Mouse (Mus musculus) ovary, adult 18-20 months (tissue): ENCODE results near the gene Aig1.
"Not testable (repeated sequence)": the region's sequence is repeated elsewhere in the genome, so short reads cannot be mapped to it uniquely, and the experiment has no call there.

Source experiments
- DNase-seq: peaks from one replicate; pipeline ENCODE4 v3.0.0; 2022; ENCODE audit warnings: low spot score, mixed read lengths

Aig1 gene

GRCm38 (mm10) chr10:13868371-13869321 is at the start of gene Aig1:
Gene Aig1 (minus strand): TSS chr10:13868980.
- peak; percentile 60 for DNase-seq

DNA sequence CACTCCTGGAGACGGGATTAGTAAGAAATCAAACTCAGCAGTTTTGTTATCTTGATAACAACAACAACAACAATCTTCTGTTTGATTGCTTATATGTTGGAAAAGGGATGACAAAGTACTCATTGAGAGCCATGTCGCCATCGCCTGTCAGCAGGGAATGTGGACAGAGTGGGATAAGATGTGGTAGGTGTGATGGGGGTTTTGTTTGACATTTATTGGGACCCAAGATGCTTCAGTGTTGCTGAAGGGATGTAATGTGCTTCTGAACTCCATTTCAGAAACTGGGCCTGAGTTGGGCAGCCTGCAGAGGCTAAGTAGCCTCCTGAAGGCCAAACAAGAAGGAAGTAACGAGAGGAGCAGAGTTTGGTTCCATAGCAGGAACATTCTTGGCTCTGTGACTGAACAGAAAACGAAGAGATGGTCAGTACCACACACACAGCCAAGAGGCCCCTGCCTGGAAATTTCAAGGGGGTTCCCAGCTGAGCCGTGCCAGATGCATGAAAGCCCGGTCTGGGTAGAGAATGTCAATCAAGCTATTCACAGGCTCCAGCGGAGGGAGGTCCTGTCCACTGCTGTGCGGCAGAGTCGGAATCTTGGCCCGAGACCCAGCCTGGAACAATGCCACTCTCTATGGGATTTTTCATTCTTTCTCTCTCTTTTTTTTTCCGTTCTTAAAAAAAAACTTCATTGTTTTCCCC is 48.0 kb upstream of the Aig1 start:
- DNase-seq, result no peak

DNA sequence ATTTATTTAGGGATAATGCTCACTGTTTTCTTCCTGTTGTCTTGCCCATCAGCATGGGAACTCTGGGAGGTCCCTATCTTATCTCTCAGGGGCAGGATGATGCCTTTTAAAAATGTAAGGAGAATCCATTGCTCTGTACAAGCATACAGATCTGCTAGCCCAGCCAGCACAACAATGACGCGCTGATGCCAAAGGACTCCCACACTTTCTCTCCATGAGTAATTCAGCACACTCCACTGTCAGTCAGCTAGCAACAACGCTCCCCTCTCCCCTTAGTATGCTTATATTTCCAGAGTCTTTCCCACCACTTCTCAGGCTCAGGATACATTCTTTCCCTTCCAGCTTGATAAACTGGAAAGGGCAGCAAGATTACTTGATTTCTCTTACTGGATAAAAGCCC is 46.4 kb upstream of the Aig1 start:
- DNase-seq, result no peak

- DNase-seq, result no peak
Measured at GRCm38 (mm10) chr10:13913689-13914088, 44.9 kb upstream of the Aig1 start.

- DNase-seq, result no peak
Measured at GRCm38 (mm10) chr10:13906261-13906741, 37.5 kb upstream of the Aig1 start.

DNA sequence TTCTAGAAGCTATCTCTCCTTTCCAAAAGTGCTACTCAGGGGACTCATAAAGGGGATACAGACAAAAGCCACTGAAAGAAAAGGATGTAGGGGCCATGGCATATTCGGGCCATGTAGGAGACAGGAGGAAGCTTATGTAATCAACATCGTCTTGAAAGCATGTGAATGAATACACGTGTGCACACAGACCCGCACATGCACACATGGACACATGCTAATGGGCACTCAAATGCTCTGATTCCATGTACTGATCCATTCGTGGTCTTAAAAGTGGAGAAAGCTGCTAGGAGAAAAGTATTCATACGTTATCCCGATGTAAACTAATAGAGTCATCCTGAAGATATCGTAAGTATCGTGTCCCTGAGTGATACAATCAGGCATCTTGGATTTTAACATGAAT is 36.8 kb upstream of the Aig1 start:
- DNase-seq, result no peak

GRCm38 (mm10) chr10:13892762-13893161 is 24.0 kb upstream of the Aig1 start:
- DNase-seq, result not testable (repeated sequence)

DNA sequence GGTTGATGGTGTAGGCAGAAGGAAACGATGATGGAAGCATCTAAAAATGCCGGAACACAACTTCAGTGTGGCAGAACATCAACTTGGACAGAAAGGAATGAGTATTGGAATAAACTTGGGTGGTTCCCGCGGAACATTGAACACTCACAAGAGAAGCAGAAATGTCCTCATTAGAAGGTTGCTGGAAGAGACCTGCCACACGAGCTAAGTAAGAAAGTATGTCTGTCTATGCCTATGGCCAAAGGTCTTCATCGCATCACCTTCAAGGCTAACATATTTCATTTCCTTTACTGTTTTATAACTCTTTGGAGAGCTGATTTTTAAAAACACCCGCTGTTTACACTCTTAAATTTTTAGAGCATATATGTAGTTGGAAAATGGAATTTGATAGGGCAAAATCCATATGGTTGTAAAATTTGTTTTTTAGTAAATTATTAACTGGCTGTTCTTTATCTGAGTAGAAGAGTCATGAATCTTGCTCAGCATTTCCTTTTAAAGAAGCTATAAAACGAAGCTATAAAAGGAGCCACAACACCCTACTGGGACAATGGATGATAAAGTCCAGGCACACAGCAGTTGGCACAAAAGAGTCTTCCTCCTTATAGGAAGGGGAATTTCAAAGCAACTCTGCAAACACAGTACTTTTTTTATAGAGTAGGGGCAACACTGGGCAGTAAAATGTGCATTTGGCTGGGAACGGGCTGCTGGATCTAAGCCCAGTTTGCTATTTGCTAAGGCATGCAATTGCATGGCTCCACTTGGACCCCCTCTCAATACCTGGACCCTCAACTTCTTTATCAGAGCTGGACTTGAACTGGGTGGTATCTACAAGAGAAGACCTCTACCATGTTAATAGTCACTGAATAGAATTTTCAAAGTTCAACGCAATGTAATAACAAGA is 14.4 kb upstream of the Aig1 start:
- DNase-seq, result no peak

DNA sequence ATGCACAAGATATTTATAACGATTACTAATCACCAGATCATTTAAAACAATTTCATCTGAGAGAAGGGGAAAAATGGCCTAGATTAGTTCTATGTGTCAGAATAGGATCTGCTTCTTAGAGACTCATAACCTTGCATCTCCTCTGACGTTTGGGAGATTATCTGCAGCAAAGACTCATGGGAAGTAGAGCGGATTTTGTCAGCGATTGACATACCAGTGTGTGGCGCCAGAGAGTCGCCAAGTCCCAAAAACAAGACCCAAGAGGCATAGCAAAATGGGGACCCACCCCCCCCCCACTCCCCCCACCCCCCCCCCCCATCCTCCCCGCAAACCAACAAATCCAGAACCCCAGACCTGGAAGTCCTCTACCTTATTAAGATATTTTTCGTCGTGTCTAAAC is 13.7 kb upstream of the Aig1 start:
- DNase-seq, result no peak

DNA sequence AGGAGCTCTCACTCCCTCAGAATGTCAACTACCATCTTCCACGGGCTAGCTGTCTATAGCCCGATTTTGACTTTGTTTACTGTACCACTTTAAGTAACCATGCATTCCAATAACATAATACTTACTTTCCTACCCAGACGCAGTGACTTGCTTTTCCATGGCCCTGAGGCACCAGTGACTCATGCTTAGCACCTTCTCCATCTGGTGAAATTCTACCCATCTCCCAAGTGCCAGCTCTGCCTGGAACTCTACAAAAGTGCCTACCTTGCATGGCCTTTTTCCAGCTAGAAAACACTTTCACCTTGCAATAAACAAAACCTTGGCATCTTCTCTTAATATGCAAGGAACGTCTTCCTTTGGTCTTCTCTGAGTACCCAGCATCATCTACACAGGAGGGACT is 9.9 kb upstream of the Aig1 start:
- no peak for DNase-seq

DNA sequence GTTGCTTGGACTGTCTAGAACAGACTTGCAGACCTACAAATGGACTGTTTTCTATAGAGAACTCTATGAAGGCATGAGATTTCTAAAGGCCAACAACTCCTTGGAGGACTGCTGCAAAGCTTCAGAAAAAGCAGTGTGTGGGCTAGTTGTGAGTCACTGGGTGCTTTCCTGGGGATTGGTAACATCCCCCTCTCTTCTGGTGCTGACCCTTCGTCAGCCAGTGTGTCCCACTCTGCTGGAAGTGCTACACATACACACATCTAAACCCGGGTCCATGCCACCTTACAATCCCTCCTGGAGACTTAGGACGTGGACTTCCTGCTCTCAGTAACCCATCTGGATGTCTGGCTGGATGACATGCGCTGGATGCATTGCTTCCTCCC is 6.2 kb upstream of the Aig1 start:
- DNase-seq, result no peak

DNA sequence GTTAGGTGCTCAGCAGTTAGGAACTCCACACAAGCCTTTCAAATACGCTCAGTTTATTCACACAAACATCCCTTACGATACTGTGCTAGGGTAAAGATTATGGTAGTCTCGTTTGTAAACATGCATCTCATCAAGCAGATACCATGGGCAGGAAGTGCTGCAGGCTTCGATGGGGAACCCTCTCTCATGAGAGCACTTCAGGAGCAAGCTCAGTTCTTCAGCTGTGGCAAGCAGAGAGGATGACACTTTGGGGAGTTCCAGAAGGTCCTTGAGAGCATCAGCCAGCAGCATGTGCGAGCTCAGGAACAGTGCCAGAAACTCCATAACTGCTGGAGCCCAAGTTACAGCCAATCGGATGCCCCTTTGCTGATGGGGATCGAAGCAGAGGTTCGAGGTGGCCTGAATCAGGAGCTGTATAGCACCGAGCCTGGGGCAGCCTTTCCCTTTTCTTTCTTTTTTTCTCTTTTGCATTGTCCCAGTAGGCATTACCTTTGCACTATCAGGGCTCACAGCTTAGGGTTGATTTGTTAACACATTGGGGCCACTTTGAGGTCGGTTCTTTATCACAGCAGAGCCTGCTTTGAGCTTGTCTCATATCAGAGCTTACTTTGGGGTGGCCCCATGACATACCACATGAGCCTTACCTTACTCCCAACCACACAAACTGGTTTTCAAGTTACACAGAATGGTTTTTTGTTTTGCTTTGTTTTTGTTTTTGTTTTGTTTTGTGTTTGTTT is 5.7 kb upstream of the Aig1 start:
- DNase-seq, result no peak

DNA sequence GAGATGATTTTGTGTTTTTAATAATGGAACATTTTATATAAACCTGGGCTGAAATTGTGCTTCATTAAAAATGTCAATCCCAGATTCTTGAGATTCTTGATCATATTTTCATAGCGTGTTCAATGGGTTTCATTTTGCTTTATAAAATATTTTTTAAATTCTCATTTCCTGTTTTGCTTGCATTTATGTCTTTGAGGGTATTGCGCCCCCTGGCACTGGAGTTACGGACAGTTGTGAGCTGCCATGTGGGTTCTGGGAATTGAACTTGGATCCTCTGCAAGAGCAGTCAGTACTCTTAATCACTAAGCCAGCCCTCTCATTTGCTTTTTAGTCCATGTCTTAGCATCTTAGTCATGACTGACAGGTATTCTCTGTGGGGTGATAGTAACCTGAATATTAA is 1.8 kb upstream of the Aig1 start:
- no peak for DNase-seq

GRCm38 (mm10) chr10:13869322-13870035 is 699 bp upstream of the Aig1 start:
- DNase-seq, result no peak

GRCm38 (mm10) chr10:13866391-13866790 is 2.4 kb downstream of the Aig1 start:
- no peak for DNase-seq

DNA sequence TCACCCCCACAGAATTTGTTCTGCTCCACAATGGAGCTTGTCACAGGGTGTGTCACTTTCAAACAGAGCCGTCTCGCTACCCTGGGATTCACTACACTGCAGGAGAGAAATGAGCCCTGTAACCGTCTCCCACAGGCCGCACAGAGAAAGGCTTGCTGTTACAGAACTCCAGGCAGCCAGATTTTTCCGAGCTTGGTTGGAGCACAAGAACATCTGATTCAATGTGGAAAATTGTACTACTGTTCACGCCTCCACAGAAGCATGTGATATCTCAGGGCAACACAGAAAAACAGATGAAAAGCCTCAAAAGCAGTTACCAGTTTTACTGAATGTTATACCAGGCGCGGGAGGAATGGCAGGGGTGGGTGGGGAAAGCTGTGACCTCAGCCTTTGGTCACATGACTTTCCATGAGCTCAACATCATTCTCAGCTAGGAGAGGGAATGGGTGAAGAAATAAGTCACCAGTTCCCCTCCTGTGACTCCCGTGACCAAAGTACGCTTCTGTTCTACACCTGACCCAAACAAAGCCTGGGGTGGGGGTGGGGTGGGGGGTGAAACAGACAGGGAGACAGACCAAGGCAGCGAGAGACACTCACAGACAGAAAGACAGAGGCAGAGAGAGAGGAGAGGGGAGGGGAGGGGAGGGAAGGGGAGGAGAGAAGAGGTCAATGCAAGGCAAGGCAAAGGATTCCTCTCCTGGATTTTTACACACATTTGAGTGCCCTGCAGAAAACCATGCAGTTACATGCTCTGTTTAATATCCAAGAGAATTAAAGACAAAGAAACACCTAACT is 7.5 kb downstream of the Aig1 start:
- no peak for DNase-seq

- DNase-seq, result no peak
Measured at GRCm38 (mm10) chr10:13856438-13856837, 12.3 kb downstream of the Aig1 start.

DNA sequence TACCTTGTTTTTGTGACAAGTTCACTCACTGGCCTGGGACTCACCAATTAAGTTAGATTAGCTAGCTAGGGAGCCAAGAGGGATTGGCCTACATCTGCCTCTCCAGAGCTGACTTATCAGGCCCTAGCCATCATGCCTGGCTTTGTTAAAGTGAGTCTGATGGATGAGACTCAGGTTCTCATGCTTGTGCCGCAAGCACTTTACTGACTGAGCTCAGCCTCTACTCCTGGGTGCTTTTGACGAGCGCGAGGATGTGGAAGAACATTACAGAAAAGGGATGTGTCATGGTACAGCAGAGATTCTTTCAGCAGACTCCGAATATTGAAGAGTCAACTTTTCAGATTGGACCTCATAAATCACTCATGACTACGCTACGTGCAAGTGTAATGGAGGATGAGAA is 12.8 kb downstream of the Aig1 start:
- DNase-seq, result no peak

DNA sequence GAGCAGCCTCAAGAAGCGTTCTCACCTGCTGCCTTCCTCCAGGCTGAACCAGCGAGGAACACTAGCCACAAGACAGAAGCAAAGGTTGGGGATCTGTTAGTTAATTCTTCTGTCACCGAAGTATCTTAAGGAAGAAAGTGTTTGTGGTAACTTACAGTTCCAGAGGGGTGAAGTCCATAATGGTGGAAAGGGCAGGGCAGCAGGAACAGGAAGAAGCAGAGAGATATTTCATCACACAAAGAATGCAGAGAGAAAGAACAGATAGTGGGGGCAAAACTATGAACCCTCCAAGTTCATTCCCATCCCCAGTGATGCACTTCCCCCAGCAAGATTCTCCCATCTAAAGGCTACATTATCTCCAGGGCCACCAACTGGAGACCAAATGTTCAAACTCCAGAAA is 13.7 kb downstream of the Aig1 start:
- DNase-seq, result no peak

DNA sequence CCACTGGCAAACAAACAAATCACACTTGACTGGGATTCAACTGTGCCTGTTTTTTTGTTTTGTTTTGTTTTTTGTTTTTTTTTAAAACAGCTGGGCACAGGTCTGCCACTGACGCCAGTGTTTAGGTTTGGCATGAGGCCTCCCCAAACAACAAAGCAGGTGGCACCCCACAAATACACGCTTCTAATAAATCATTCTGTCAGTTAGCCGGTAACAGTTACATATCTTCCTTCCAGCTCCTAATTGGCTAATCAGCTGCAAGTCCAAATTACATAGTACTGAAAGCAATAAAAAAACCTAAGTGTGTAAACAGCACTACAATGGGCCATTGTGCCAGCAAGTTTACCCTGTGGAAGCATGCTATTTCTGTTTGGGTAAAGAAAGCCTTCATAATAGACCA is 18.7 kb downstream of the Aig1 start:
- no peak for DNase-seq
